Mouse (Mus musculus): ENCODE measurements at regions not wholly inside any gene's neighbourhood (a gene's known extent, or its start where the extent isn't known, plus 50 kb on each side); places are given as distances from the start of the nearest gene placed in this dataset.

GRCm38 (mm10) chr14:104642783-104643182 lies 120.3 kb upstream of the Rnf219 start:
- no peak overlapping the region for H3K27ac ChIP-seq
- TF ChIP-seq CTCF (IDR thresholded peaks at IDR 0.05) = no peak
- no peak overlapping the region for H3K4me3 ChIP-seq
- DNase-seq (ENCODE audit: extremely low spot score in 1 of 2, low spot score in 2 of 2) = no peak
- intact Hi-C loops (cut with DNase I) = no loop called here

- intact Hi-C loops (cut with DNase I) = no loop called here
- no peak overlapping the region for H3K4me3 ChIP-seq
- TF ChIP-seq CTCF (IDR thresholded peaks at IDR 0.05) = no peak
- H3K27ac ChIP-seq = no peak overlapping the region
- no peak for DNase-seq (ENCODE audit: extremely low spot score in 1 of 2, low spot score in 2 of 2)
Observed at GRCm38 (mm10) chr14:104639300-104639699, 116.9 kb upstream of the Rnf219 start.

- Histone ChIP-seq H3K27ac (no peak overlapping the region), H3K4me3 (no peak overlapping the region)
- TF ChIP-seq CTCF (IDR thresholded peaks at IDR 0.05) = no peak
- no peak for DNase-seq (ENCODE audit: extremely low spot score in 1 of 2, low spot score in 2 of 2)
- intact Hi-C loops (cut with DNase I) = loop anchor here (5.0 kb wide), 1 partner anchor 569 kb away; no protein-coding TSS in a partner anchor
Observed at GRCm38 (mm10) chr14:104611467-104611866, 89.0 kb upstream of the Rnf219 start.

- intact Hi-C loops (cut with DNase I) = loop anchor here (5.0 kb wide), 1 partner anchor 568 kb away; no protein-coding TSS in a partner anchor
- DNase-seq (ENCODE audit: extremely low spot score in 1 of 2, low spot score in 2 of 2) = peak in 1 of 2 experiments; percentile 8
Observed at GRCm38 (mm10) chr14:104610378-104610777, 87.9 kb upstream of the Rnf219 start.

GRCm38 (mm10) chr14:104594851-104595250 lies 72.4 kb upstream of the Rnf219 start:
- Histone ChIP-seq H3K4me3 (no peak overlapping the region), H3K27ac (no peak overlapping the region)
- intact Hi-C loops (cut with DNase I) = no loop called here
- no peak for TF ChIP-seq CTCF (IDR thresholded peaks at IDR 0.05)
- DNase-seq (ENCODE audit: extremely low spot score in 1 of 2, low spot score in 2 of 2) = no peak

More at GRCm38 (mm10) chr14:104610378-104610777, 87.9 kb upstream of the Rnf219 start:
- H3K4me3 ChIP-seq = no peak overlapping the region
- H3K27ac ChIP-seq = no peak overlapping the region
- TF ChIP-seq CTCF (IDR thresholded peaks at IDR 0.05) = peak; percentile 44
